Mouse (Mus musculus) liver, postnatal 0 days (tissue): Measurements from ENCODE around the gene Rundc3a.

Source experiments
- CTCF ChIP-seq: sonication (generic); IDR thresholded peaks from 2 replicates; pipeline ENCODE4 v1.5.1; 2016; ENCODE audit warnings: antibody characterized with exemption, low read depth
- EP300 ChIP-seq: IDR thresholded peaks from 2 replicates; pipeline ENCODE4 v1.6.1; 2016; ENCODE audit warnings: antibody characterized with exemption, low read depth, mild to moderate bottlenecking

DNA sequence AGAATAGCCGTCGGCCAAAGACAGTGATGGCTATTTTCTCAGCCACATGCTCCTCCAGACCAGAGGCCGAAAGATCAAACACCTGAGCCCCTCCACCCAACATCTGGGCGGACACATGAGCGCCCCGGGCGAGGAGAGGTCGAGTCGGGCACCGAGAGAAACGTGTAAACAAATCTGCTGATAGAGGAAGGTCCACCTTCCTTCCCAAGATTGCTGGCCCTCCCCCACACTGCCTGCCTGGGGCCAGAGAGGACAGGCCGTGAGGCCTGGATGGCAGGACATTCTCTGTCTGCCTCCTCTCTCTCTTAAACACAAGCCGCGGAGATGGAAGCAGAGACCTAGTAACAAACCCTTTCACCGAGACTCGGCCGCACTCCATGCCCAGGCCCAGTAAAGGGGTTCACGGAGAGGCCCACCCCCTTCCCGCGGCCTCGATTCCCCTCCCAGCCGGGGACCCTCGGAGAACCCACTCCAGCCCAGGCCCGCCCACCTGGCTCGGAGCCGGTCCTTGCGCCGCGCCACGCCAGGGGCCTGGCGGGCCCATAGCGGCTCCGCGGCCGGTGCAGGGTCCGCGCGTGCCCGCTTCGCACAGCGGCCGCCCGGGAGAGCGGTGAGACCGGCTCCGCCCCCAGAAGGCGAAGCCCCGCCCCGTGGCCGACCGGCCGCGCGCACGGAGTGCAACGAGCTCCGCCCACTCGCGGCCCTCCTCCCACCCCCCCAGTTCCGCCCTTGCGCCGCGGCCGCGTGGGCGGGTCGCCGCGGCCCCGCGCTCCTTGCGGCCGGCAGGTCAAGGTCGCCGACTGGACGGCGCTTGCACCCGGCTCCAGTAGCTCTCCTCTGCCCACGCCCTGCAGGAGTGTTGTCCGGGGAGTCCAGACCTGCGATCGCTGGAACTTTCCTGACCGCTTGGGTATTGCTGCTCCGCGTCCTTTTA lies 14.0 kb downstream of the Rundc3a start:
- TF ChIP-seq EP300 (0 out of 2 replicates have a peak, but pooled peaks have one; percentile 6), CTCF (no peak)
